Mouse (Mus musculus) cortical plate, adult 2 months (tissue): ENCODE data around the gene Ppcdc.

ENCODE experiments used
- CTCF ChIP-seq: fragments of 200-500 bp; IDR thresholded peaks from 2 replicates; pipeline ENCODE4 v1.5.1; 2011; ENCODE audit warnings: mild to moderate bottlenecking, control low read depth, low read length; ENCODE audit not compliant: insufficient read depth; ENCODE audit errors: extremely low read depth
- POLR2A ChIP-seq: fragments of 200-500 bp; IDR thresholded peaks from 2 replicates; pipeline ENCODE4 v1.6.1; 2011; ENCODE audit warnings: mild to moderate bottlenecking, low read length, control low read depth; ENCODE audit not compliant: insufficient read depth; ENCODE audit errors: extremely low read depth

- TF ChIP-seq CTCF (no peak), POLR2A (no peak)
Measured at GRCm38 (mm10) chr9:57390869-57391268, 49.1 kb downstream of the Ppcdc start.
